Mouse (Mus musculus) adrenal gland, adult 10 weeks (tissue): ENCODE measurements around the gene Eif4a2. TPM values are rescaled to one million over a fixed set of nuclear protein-coding genes. Genes with fewer than 3 reads are reported as not detected.

Experiments used
- polyA plus RNA-seq: library from polyadenylated mRNA; stranded (reverse); fragments of 350-450 nt; fragmentation: Illumina TruSeq; extraction: RNeasy Lipid Tissue Mini Kit (QIAGEN cat#74804); gene quantifications from one replicate; pipeline ENCODE4 v1.2.3, GENCODE M21; 2014; ENCODE audit warnings: low read depth, low replicate concordance

Eif4a2 gene
- 1,932 TPM for polyA plus RNA-seq

GRCm38 (mm10) chr16:23107231-23107942 lies at the start of gene Eif4a2:
TSS of gene Eif4a2 (plus strand) at chr16:23107444.

GRCm38 (mm10) chr16:23057668-23058447 lies 49.4 kb upstream of the Eif4a2 start, which contains the start of gene Kng1:
TSS of gene Kng1 (plus strand) at chr16:23057865.

GRCm38 (mm10) chr16:23127673-23128375 lies 20.6 kb downstream of the Eif4a2 start, which contains the start of gene Rfc4:
TSS of gene Rfc4 (minus strand) at chr16:23127737.

GRCm38 (mm10) chr16:23146280-23146679 lies 39.0 kb downstream of the Eif4a2 start, which contains the start of gene Adipoq:
TSS of gene Adipoq (plus strand) at chr16:23146536.

Other genes starting within 250 kb of the Eif4a2 start
- gene Tbccd1, start 249.8 kb upstream of the Eif4a2 start, polyA plus RNA-seq = 17.6 TPM
- gene Dnajb11, start 249.6 kb upstream of the Eif4a2 start, polyA plus RNA-seq = 54.2 TPM
- gene Ahsg, start 216.2 kb upstream of the Eif4a2 start, polyA plus RNA-seq = 10.7 TPM
- 34.1 TPM for gene Fetub, start 189.1 kb upstream of the Eif4a2 start, polyA plus RNA-seq
- not detected for gene Hrg, start 156.4 kb upstream of the Eif4a2 start, polyA plus RNA-seq
- 7.7 TPM for gene Kng2, start 78.0 kb upstream of the Eif4a2 start, polyA plus RNA-seq
- gene Kng1, start 49.6 kb upstream of the Eif4a2 start, polyA plus RNA-seq = not detected
- gene Rfc4, start 20.3 kb downstream of the Eif4a2 start, polyA plus RNA-seq = 17.7 TPM
- gene Adipoq, start 39.1 kb downstream of the Eif4a2 start, polyA plus RNA-seq = 319 TPM
- gene St6gal1, start 117.3 kb downstream of the Eif4a2 start, polyA plus RNA-seq = 38.5 TPM